In the genomic region with DNA sequence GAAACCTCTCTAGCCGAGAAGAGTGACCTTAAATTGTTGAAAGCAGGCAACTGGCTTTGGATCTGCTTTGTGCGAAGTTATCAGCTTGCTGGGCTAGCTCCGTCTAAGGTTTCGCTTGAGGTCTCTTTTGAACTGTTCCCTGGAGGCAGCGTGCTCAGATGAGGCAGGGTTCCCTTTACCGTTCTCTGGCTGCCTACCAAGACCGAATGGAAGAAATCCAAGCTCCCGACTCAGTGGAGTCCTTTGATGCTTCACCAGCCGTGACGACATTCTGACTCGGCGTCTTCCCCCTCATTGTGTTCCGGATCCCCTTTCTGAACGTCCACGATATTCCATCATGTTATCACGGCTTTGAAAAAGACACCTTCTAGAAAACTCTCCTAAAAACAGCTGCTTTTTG, we compare ENCODE assay signal across 21 mouse cellular contexts.
DNase-seq lines count a peak whose midpoint lies in the region; TF ChIP-seq lines count a peak whose summit lies in the region.
"Had no signal": no experiment of that assay in that cellular context is flagged by ENCODE, and none has a peak within 500 bp of the region (broad histone marks: within the 10 kb centered on the region; RNA-seq: fewer than 3 reads in every experiment).

No protein-coding gene starts in this region.

- intact Hi-C loops in gastrocnemius, adult 2 months (cut with DNase I): no loop called here

- no peak for TF ChIP-seq CTCF in cerebellum, adult 2 months (IDR thresholded peaks at IDR 0.05; ENCODE audit: borderline replicate concordance, insufficient read depth, low read depth, low read length)
- no peak for TF ChIP-seq CTCF in gastrocnemius, adult 2 months (IDR thresholded peaks at IDR 0.05)

- peak; percentile 44 to 52 for DNase-seq in cerebellum, adult 2 months
- DNase-seq in cerebellum, adult 9-11 months: no peak
- peak; percentile 36 for DNase-seq in gastrocnemius, adult 2 months
- no peak for DNase-seq in gastrocnemius, adult 8-10 months (ENCODE audit: low spot score in 2 of 2)
- DNase-seq in ovary, adult 18-20 months (ENCODE audit: low spot score): peak; percentile 15
- DNase-seq in ovary, postnatal 10 days (ENCODE audit: low spot score): no peak
- peak; percentile 52 to 70 for DNase-seq in cerebellum, postnatal 25 days
- DNase-seq in spleen, postnatal 4 days (ENCODE audit: low spot score in 2 of 2): no peak
- DNase-seq: adrenal gland, postnatal 36 days; gastrocnemius, postnatal 25 days; heart, adult 2 months; kidney, adult 11 months had no signal

- TF ChIP-seq POLR2A in cerebellum, adult 2 months (IDR thresholded peaks at IDR 0.05; ENCODE audit: borderline replicate concordance, insufficient read depth, low read length): no peak

- WGBS in cerebellum, adult 2 months: 29% methylated on average over 16 of the region's 16 CpGs

- H3K27ac ChIP-seq in cerebellum, adult 2 months (ENCODE audit: insufficient read depth, low read length): no peak overlapping the region
- H3K27ac ChIP-seq in gastrocnemius, adult 2 months: no peak overlapping the region
- H3K27ac ChIP-seq: embryonic facial prominence, embryonic 15.5 days; forebrain, embryonic 10.5 days; heart, adult 2 months; heart, embryonic 15.5 days; liver, embryonic 14.5 days; midbrain, embryonic 12.5 days; neural tube, embryonic 15.5 days; stomach, postnatal 0 days had no signal

- H3K4me3 ChIP-seq in cerebellum, adult 2 months (replicated peaks; ENCODE audit: insufficient read depth, low read depth, low read length): no peak overlapping the region
- H3K4me3 ChIP-seq in gastrocnemius, adult 2 months: no peak overlapping the region
- H3K4me3 ChIP-seq: embryonic facial prominence, embryonic 15.5 days; forebrain, embryonic 10.5 days; heart, adult 2 months; heart, embryonic 15.5 days; midbrain, embryonic 12.5 days; myocyte; neural tube, embryonic 15.5 days had no signal

- no peaks in the 10 kb centered on the region for H3K4me1 ChIP-seq in cerebellum, adult 2 months (ENCODE audit: control insufficient read depth, insufficient read depth, low read length)
- H3K4me1 ChIP-seq: embryonic facial prominence, embryonic 15.5 days; forebrain, embryonic 10.5 days; heart, embryonic 15.5 days; midbrain, embryonic 12.5 days; neural tube, embryonic 15.5 days had no signal

- no peaks in the 10 kb centered on the region for H3K27me3 ChIP-seq in cerebellum, adult 2 months (ENCODE audit: control insufficient read depth, insufficient read depth, low read length)
- H3K27me3 ChIP-seq: CH12.LX; embryonic facial prominence, embryonic 15.5 days; heart, embryonic 15.5 days; midbrain, embryonic 12.5 days; neural tube, embryonic 15.5 days had no signal

Comparison
In these comparisons a context has a peak if more than half of its experiments do, and no peak if none do; other contexts are left out.
1. DNase-seq: peak in cerebellum, adult 2 months (2 of 2), gastrocnemius, adult 2 months (single experiment), ovary, adult 18-20 months (single experiment) and cerebellum, postnatal 25 days (2 of 2); none in cerebellum, adult 9-11 months (single experiment), gastrocnemius, adult 8-10 months (0 of 2), ovary, postnatal 10 days (single experiment) and spleen, postnatal 4 days (0 of 2).